Mouse (Mus musculus) central nervous system, embryonic 11.5 days (tissue): ENCODE results near the gene Ankrd27. TPM values are rescaled to one million over a fixed set of nuclear protein-coding genes. Genes with fewer than 3 reads are reported as not detected.

Source experiments
- polyA plus RNA-seq: library from polyadenylated mRNA; depleted of rRNA; stranded (reverse); fragments of >200 nt; gene quantifications from 2 replicates; pipeline ENCODE4 v1.2.3, GENCODE M21; 2012; rRNA removed

The Ankrd27 gene
- 30.1 and 31.7 TPM in 2 replicates for polyA plus RNA-seq

GRCm38 (mm10) chr7:35586055-35586905 is at the start of gene Ankrd27:
Gene Ankrd27 (plus strand): TSS chr7:35586244.

DNA sequence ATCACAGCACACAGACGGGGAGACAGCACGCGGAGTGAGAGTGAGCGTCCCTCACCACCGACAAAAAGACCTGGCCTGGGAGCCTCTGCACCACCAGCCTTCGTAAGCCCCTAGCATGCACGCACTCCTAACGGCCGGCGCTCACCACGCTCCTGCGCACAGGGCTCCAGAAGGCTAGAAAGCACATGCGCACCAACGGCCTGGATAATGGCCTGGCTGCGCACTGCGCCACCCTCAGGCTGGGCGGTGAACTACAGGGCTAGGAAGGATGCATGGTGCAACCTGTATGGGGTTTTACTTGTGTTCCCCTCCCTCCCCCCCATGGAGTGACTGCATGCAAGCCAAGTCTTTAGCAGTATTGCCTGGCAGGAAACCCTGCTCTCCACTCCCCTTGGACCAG is 48.5 kb upstream of the Ankrd27 start, which contains the start of gene Tdrd12:
Gene Tdrd12, minus strand, starts transcription at position 184 of the 400 bp plus-strand sequence.

GRCm38 (mm10) chr7:35556205-35556603 is 29.8 kb upstream of the Ankrd27 start, which contains the start of gene Nudt19:
Gene Nudt19 (minus strand): TSS chr7:35556304.

DNA sequence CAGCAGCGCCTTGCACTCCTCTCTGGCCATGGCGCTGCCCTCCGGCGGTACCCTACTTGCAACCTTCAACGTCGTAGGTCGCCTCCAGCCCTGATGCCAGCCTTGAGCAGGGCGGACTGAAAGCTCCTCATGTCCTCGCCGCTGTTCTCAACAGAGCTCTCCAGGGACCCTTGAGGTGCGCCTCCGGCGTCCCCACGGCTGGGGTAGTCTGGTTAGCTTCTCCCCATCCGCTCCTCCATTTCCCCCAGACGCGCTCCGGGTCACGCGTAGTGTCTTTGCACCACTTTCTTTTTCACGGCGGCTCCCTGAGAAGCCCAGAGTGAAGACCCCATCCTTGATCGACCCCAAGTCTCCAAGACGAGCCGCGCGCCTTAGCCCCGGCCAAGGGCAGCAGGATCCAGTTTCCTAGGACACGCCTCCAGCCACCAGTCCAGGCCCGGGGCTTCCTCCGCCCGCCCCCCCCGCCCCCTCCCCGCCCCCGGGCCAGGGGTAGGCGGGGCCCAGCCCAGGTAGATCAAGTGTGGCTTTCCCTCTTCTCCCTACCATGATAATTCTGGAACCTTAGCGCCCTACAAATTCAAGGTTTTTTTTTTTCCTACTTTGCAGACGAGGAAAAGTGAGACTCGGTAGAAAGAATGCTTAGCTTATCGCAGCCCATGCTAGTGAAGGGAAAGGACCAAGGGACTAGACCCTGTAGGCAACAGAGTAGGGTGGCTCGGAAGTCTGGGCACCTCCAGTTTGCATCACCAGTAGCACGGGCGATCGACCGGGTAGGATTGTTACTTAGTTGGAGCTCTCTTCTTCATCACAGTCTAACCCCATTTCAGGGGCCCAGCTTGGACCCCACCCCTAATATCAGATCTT is 621 bp upstream of the Ankrd27 start, which contains the start of gene Rgs9bp:
Gene Rgs9bp, minus strand, starts transcription at position 392 of the 864 bp plus-strand sequence.

GRCm38 (mm10) chr7:35647101-35647698 is 61.2 kb downstream of the Ankrd27 start, which contains the start of gene Pdcd5:
Gene Pdcd5 (minus strand): TSS chr7:35647521.

Other genes with a start within 250 kb of the Ankrd27 start
- 7.8 and 8.8 TPM in 2 replicates for gene Faap24, start 189.4 kb upstream of the Ankrd27 start, polyA plus RNA-seq
- gene Cep89, start 189.2 kb upstream of the Ankrd27 start, polyA plus RNA-seq = 47.0 and 88.6 TPM in 2 replicates
- 0.37 and 0.93 TPM in 2 replicates for gene Slc7a9, start 137.4 kb upstream of the Ankrd27 start, polyA plus RNA-seq
- 0.11 TPM in 1 of 2 replicates, not detected in the other for gene Tdrd12, start 48.5 kb upstream of the Ankrd27 start, polyA plus RNA-seq
- 26.7 and 34.5 TPM in 2 replicates for gene Nudt19, start 29.9 kb upstream of the Ankrd27 start, polyA plus RNA-seq
- gene Rgs9bp, start 662 bp upstream of the Ankrd27 start, polyA plus RNA-seq = 0.37 and 0.43 TPM in 2 replicates
- gene Pdcd5, start 61.3 kb downstream of the Ankrd27 start, polyA plus RNA-seq = 247 and 309 TPM in 2 replicates
- gene Dpy19l3, start 168.2 kb downstream of the Ankrd27 start, polyA plus RNA-seq = 20.6 and 47.9 TPM in 2 replicates
- 20.1 and 25.2 TPM in 2 replicates for gene Zfp507, start 216.8 kb downstream of the Ankrd27 start, polyA plus RNA-seq